Mouse (Mus musculus) small intestine, adult 2 months (tissue): ENCODE results near the gene Gm13283. TPM values are rescaled to one million over a fixed set of nuclear protein-coding genes. Genes with fewer than 3 reads are reported as not detected.
"Not testable (repeated sequence)": the region's sequence is repeated elsewhere in the genome, so short reads cannot be mapped to it uniquely, and the experiment has no call there.

Experiments used
- H3K27ac ChIP-seq: fragments of 200-500 bp; 2 replicates; pipeline ENCODE4 v1.5.1; 2012; ENCODE audit warnings: low read depth, low read length, control low read depth, inconsistent platforms; ENCODE audit not compliant: insufficient read depth
- H3K27me3 ChIP-seq: fragments of 200-500 bp; 2 replicates; pipeline ENCODE4 v1.6.1; 2012; ENCODE audit warnings: mild to moderate bottlenecking, moderate library complexity, low read length, inconsistent platforms; ENCODE audit not compliant: control insufficient read depth, insufficient read depth
- H3K36me3 ChIP-seq: fragments of 200-500 bp; 2 replicates; pipeline ENCODE4 v1.6.1; 2012; ENCODE audit warnings: mild to moderate bottlenecking, low read length, control low read depth, inconsistent platforms; ENCODE audit not compliant: control insufficient read depth, insufficient read depth
- H3K4me1 ChIP-seq: fragments of 200-500 bp; 2 replicates; pipeline ENCODE4 v1.6.1; 2012; ENCODE audit warnings: low read length, inconsistent platforms, mixed read lengths; ENCODE audit not compliant: control insufficient read depth, insufficient read depth, insufficient read length
- H3K4me3 ChIP-seq: fragments of 200-500 bp; 2 replicates; pipeline ENCODE4 v1.5.1; 2012; ENCODE audit warnings: low read depth, mild to moderate bottlenecking, control low read depth, inconsistent platforms, low read length, moderate library complexity
- CTCF ChIP-seq: fragments of 200-500 bp; IDR thresholded peaks from 2 replicates; pipeline ENCODE4 v1.5.1; 2012; ENCODE audit warnings: low read depth, mild to moderate bottlenecking, control low read depth, inconsistent platforms, low read length, moderate library complexity, mixed read lengths; ENCODE audit not compliant: insufficient replicate concordance, insufficient read length; ENCODE audit errors: extremely low read depth
- POLR2A ChIP-seq: fragments of 200-500 bp; IDR thresholded peaks from 2 replicates; pipeline ENCODE4 v1.6.1; 2012; ENCODE audit warnings: low read depth, mild to moderate bottlenecking, control low read depth, inconsistent platforms, low read length, moderate library complexity
- WGBS: fragments of 180-500 bp; shearing (Covaris S2); methylation state at CpG from one replicate; pipeline ENCODE4 v1.1.7; 2018; 5-methylcytosine and 5-hydroxymethylcytosine counted together
- polyA plus RNA-seq: library from polyadenylated mRNA; depleted of rRNA; stranded (reverse); fragments of >200 nt; gene quantifications from 2 replicates; pipeline ENCODE4 v1.2.3, GENCODE M21; 2012; rRNA removed

The Gm13283 gene
- polyA plus RNA-seq, result 0.08 TPM in 2 replicates

GRCm38 (mm10) chr4:88759610-88760268 is at the start of gene Gm13283:
TSS of gene Gm13283 (plus strand) at chr4:88760119.
- WGBS, result 18% methylated on average over 12 of the region's 14 CpGs

GRCm38 (mm10) chr4:88714281-88714680 is 45.6 kb upstream of the Gm13283 start:
- H3K4me1 ChIP-seq, result peaks cover 2% of the 10 kb centered on the region; the same call in 1 of the 2 replicates
- H3K4me3 ChIP-seq, result no peak overlapping the region
- H3K27me3 ChIP-seq, result no peaks in the 10 kb centered on the region
- no peak for TF ChIP-seq CTCF
- TF ChIP-seq POLR2A, result no peak
- 50% methylated on average over 1 of the region's 1 CpGs for WGBS
- H3K27ac ChIP-seq, result no peak overlapping the region
- H3K36me3 ChIP-seq, result peaks cover 12% of the 10 kb centered on the region; the same call in 1 of the 2 replicates

More at GRCm38 (mm10) chr4:88759610-88760268, at the start of gene Gm13283:
- H3K4me1 ChIP-seq, H3K36me3 ChIP-seq, H3K27me3 ChIP-seq, H3K27ac ChIP-seq: not testable (repeated sequence)
- H3K4me3 ChIP-seq, result peak within 1 kb of the TSS; percentile 55

- no peak for TF ChIP-seq POLR2A
- H3K4me1 ChIP-seq, result peaks cover 3% of the 10 kb centered on the region; the same call in 1 of the 2 replicates
- peaks cover 14% of the 10 kb centered on the region; the same call in 1 of the 2 replicates for H3K36me3 ChIP-seq
- no peaks in the 10 kb centered on the region for H3K27me3 ChIP-seq
- H3K27ac ChIP-seq, result no peak overlapping the region
- no peak overlapping the region for H3K4me3 ChIP-seq
These were observed 44.9 kb upstream of the Gm13283 start for GRCm38 (mm10) chr4:88715059-88715458.

- H3K27ac ChIP-seq, result no peak overlapping the region
- no peak for TF ChIP-seq CTCF
- H3K4me1 ChIP-seq, result peaks cover 9% of the 10 kb centered on the region; the same call in 1 of the 2 replicates
- no peaks in the 10 kb centered on the region for H3K27me3 ChIP-seq
- no peak overlapping the region for H3K4me3 ChIP-seq
- WGBS, result 4% methylated on average over 1 of the region's 1 CpGs
- H3K36me3 ChIP-seq, result peaks cover 16% of the 10 kb centered on the region; the same call in 1 of the 2 replicates
These were observed 41.2 kb upstream of the Gm13283 start for GRCm38 (mm10) chr4:88718715-88719114.

GRCm38 (mm10) chr4:88721791-88722721 is 37.9 kb upstream of the Gm13283 start, which contains the start of the genes Gm26566 and Klhl9:
TSS of gene Gm26566 (plus strand) at chr4:88721805.
TSS of gene Klhl9 (minus strand) at chr4:88722465.
- peaks cover 7% of the 10 kb centered on the region; the same call in 1 of the 2 replicates for H3K36me3 ChIP-seq
- WGBS, result under 1% methylated on average over 82 of the region's 82 CpGs
- H3K4me3 ChIP-seq, result peak within 1 kb of the TSS; percentile 68
- H3K27ac ChIP-seq, result peak within 1 kb of the TSS; percentile 94
- H3K4me1 ChIP-seq, result peaks cover 9% of the 10 kb centered on the region; the same call in 1 of the 2 replicates
- TF ChIP-seq POLR2A (peak; percentile 86), CTCF (no peak)
- no peaks in the 10 kb centered on the region for H3K27me3 ChIP-seq

GRCm38 (mm10) chr4:88723497-88724090 is 36.3 kb upstream of the Gm13283 start:
- H3K36me3 ChIP-seq, result peaks cover 5% of the 10 kb centered on the region; the same call in 1 of the 2 replicates
- WGBS, result 21% methylated on average over 8 of the region's 8 CpGs
- TF ChIP-seq CTCF (no peak), POLR2A (no peak)
- no peak overlapping the region for H3K27ac ChIP-seq
- H3K4me3 ChIP-seq, result no peak overlapping the region
- H3K4me1 ChIP-seq, result peaks cover 7% of the 10 kb centered on the region; the same call in 1 of the 2 replicates
- H3K27me3 ChIP-seq, result no peaks in the 10 kb centered on the region

GRCm38 (mm10) chr4:88726727-88727126 is 33.2 kb upstream of the Gm13283 start:
- 72% methylated on average over 6 of the region's 6 CpGs for WGBS
- H3K4me1 ChIP-seq, result no peaks in the 10 kb centered on the region
- no peak for TF ChIP-seq POLR2A
- no peak for TF ChIP-seq CTCF

More at GRCm38 (mm10) chr4:88726727-88727126, 33.2 kb upstream of the Gm13283 start:
- H3K27me3 ChIP-seq, result no peaks in the 10 kb centered on the region
- 0 out of 2 replicates have a peak overlapping the region, but pooled peaks have one; percentile 11 for H3K27ac ChIP-seq
- H3K36me3 ChIP-seq, result no peaks in the 10 kb centered on the region
- no peak overlapping the region for H3K4me3 ChIP-seq
